Mouse (Mus musculus) ZHBTc4 (cell line): ENCODE measurements around the gene Mlh3.

Experiments
- DNase-seq: peaks from one replicate; pipeline ENCODE4 v3.0.0-alpha.2; 2011; ENCODE audit warnings: low read depth, low spot score

Mlh3 gene

GRCm38 (mm10) chr12:85280845-85281651, 10.6 kb upstream of the Mlh3 start:
- DNase-seq, result no peak

- peak; percentile 98 for DNase-seq
Observed at GRCm38 (mm10) chr12:85280105-85280844, 9.9 kb upstream of the Mlh3 start.

- DNase-seq, result no peak
Observed at GRCm38 (mm10) chr12:85279396-85280080, 9.1 kb upstream of the Mlh3 start.

GRCm38 (mm10) chr12:85278919-85279318, 8.5 kb upstream of the Mlh3 start:
- DNase-seq, result peak; percentile 45

- no peak for DNase-seq
Observed at GRCm38 (mm10) chr12:85276273-85276672, 5.9 kb upstream of the Mlh3 start.

GRCm38 (mm10) chr12:85273508-85273907, 3.1 kb upstream of the Mlh3 start:
- peak; percentile 44 for DNase-seq

GRCm38 (mm10) chr12:85271843-85272206, 1.4 kb upstream of the Mlh3 start:
- DNase-seq, result peak; percentile 88

- peak; percentile 55 for DNase-seq
Observed at GRCm38 (mm10) chr12:85271132-85271842, 888 bp upstream of the Mlh3 start.

- peak; percentile 53 for DNase-seq
Observed at GRCm38 (mm10) chr12:85269821-85270220, 578 bp downstream of the Mlh3 start.

- no peak for DNase-seq
Observed at GRCm38 (mm10) chr12:85266248-85266647, 4.2 kb downstream of the Mlh3 start.

- no peak for DNase-seq
Observed at GRCm38 (mm10) chr12:85264940-85265339, 5.5 kb downstream of the Mlh3 start.

- DNase-seq, result no peak
Observed at GRCm38 (mm10) chr12:85264531-85264930, 5.9 kb downstream of the Mlh3 start.

- no peak for DNase-seq
Observed at GRCm38 (mm10) chr12:85263190-85263589, 7.2 kb downstream of the Mlh3 start.

- peak; percentile 6 for DNase-seq
Observed at GRCm38 (mm10) chr12:85262489-85262888, 7.9 kb downstream of the Mlh3 start.

GRCm38 (mm10) chr12:85257008-85257639, 13.3 kb downstream of the Mlh3 start:
- no peak for DNase-seq

- DNase-seq, result no peak
Observed at GRCm38 (mm10) chr12:85256074-85256751, 14.2 kb downstream of the Mlh3 start.

- no peak for DNase-seq
Observed at GRCm38 (mm10) chr12:85252083-85252482, 18.3 kb downstream of the Mlh3 start.

GRCm38 (mm10) chr12:85237553-85237952, 32.8 kb downstream of the Mlh3 start:
- no peak for DNase-seq

- DNase-seq, result no peak
Observed at GRCm38 (mm10) chr12:85233376-85234358, 36.7 kb downstream of the Mlh3 start.
